Mouse (Mus musculus): ENCODE results near the gene Olfr1211.

Olfr1211 gene

DNA sequence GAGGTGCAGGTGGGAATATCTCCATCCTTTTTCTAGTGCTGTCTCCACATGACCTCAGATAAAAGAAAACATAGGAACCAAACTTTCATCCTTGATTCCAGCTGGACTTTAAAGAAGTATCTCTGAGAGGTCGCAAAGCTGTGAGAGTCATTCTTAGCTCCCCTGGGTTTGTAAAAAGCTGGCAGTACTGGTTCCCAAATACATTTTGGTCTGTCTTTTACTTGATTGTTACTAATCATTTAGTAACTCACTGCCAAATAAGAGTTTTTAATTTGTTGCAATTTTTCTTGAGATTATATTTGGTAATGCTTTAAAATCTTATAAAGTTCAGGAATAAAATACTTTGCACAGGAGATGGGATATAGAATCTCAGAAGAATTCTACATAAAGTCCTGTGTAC is at the start of gene Olfr1211:
TSS of gene Olfr1211 (minus strand) at position 101 of the 400 bp plus-strand sequence.
- DNase-seq (ENCODE audit: low spot score), result no peak

DNA sequence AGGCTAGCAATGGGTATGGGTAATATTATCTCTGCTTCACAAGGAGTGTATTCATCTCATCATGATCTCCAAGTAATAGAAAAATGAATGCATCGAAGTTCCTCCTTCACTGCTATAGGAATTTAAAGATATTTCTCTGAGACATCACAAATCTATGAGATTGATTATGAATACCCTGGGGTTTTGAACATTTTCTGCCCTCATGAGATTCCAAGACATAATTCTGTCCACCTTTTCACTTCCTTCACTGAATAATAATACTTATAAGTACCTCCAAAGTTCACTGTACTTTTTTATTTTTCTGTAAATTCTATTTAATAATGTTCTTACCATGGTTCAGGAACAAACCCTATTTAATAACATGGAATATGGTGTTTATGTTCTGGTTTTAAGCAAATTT is 42.3 kb upstream of the Olfr1211 start, which contains the start of gene Gm13762:
TSS of gene Gm13762 (minus strand) at position 101 of the 400 bp plus-strand sequence.
- DNase-seq (ENCODE audit: low spot score), result no peak

DNA sequence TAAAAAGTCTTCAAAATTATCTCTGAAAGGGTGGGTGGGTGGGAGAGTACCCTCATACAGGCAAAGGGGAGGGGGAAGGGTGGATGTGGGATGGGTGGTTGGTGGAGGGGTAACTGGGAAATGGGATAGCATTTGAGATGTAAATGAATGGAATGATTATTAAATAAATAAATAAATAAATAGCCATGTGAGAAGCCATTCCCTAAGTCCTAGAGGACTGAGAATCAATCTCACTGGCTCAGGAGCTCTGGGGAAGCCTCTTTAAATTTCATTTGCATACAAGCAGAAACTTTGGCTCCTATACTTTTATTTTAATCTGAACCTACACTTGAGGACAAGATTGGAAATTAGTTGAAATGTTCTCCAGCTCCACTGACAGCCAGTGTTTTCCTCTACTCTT is 15.8 kb upstream of the Olfr1211 start, which contains the start of gene Olfr1212:
TSS of gene Olfr1212 (plus strand) at position 301 of the 400 bp plus-strand sequence.
- no peak for DNase-seq (ENCODE audit: low spot score)

DNA sequence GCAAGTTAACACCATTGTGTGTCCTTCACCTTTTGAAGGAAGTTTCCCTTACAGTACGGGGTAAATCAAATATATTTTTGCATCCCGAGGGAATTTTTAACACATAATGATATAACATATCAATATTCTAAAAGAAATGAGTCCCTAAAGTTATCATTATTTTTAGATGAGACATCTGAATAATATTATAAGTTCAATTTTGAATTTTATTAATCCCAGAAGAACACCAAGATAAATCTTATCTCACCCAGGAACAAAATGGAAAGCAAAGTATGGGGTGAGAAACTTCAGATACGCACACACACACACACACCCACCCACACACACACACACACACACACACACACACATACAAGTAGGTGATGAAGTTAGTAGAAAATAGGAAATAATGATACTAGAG is 22.9 kb downstream of the Olfr1211 start, which contains the start of gene Olfr1209:
TSS of gene Olfr1209 (minus strand) at position 101 of the 400 bp plus-strand sequence.
- DNase-seq (ENCODE audit: low spot score), result no peak

DNA sequence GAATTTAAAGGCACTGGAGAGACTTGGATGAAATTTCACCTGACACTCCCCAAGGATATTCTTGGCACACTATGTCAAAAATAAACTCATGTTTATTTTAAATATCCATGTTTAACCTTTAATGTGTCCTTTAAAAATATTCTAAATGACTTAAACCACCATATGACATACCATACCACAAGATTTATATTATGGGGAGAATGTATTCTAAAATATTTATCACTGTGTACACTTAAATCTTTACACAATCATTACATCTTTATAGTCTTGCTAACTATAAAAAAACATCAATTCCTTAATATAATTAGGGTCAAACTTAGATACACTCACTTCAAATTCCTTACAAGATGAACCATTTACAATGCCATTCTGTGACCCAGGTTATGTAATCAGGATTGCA is 35.7 kb downstream of the Olfr1211 start, which contains the start of gene Olfr1208:
TSS of gene Olfr1208 (minus strand) at position 101 of the 400 bp plus-strand sequence.
- no peak for DNase-seq (ENCODE audit: low spot score)

Measured in testis, postnatal 10 days (tissue).